Mouse (Mus musculus) ES-Bruce4 (cell line): ENCODE data around the gene Zswim4.

ENCODE experiments used
- CTCF ChIP-seq: IDR thresholded peaks from one replicate; pipeline ENCODE4 v1.8.1; 2011; ENCODE audit warnings: low read depth, low read length
- EP300 ChIP-seq: IDR thresholded peaks from 2 replicates; pipeline ENCODE4 v1.6.1; 2011; ENCODE audit warnings: low read depth, low read length; ENCODE audit not compliant: insufficient read depth
- POLR2A ChIP-seq: IDR thresholded peaks from one replicate; pipeline ENCODE4 v1.8.1; 2011; ENCODE audit warnings: low read length; ENCODE audit not compliant: insufficient read depth

GRCm38 (mm10) chr8:84170096-84170495, 66.8 kb downstream of the Zswim4 start:
- no peak for TF ChIP-seq CTCF
- TF ChIP-seq EP300: no peak
- no peak for TF ChIP-seq POLR2A
